ENCODE assay signal across 23 mouse cellular contexts in genomic region chr14:30528961-30529360, GRCm38 (mm10). TPM values are rescaled to one million over a fixed set of nuclear protein-coding genes. Genes with fewer than 3 reads are reported as not detected.
DNase-seq lines count a peak whose midpoint lies in the region; TF ChIP-seq lines count a peak whose summit lies in the region.
"Had no signal": no experiment of that assay in that cellular context is flagged by ENCODE, and none has a peak within 500 bp of the region (broad histone marks: within the 10 kb centered on the region; RNA-seq: fewer than 3 reads in every experiment).

No protein-coding gene starts in this region.

- H3K27ac ChIP-seq in ES-Bruce4 (ENCODE audit: insufficient read depth, low read length) (peak overlapping the region; percentile 82), ES-E14 (ENCODE audit: insufficient read depth, low read depth, low read length, poor library complexity, severe bottlenecking) (peak overlapping the region; percentile 75)
- H3K27ac ChIP-seq: embryonic facial prominence, embryonic 10.5 days; embryonic facial prominence, embryonic 12.5 days; forebrain, embryonic 13.5 days; forebrain, embryonic 15.5 days had no signal

- no peak overlapping the region for H3K4me3 ChIP-seq in ES-Bruce4 (ENCODE audit: low read depth, low read length)
- peak overlapping the region in 1 of 2 experiments; percentile 27; a peak in 1 of 4 replicates for H3K4me3 ChIP-seq in ES-E14 (ENCODE audit: insufficient read depth in 1 of 2, low read depth in 1 of 2, low read length in 2 of 2, poor library complexity in 1 of 2, severe bottlenecking in 1 of 2)
- H3K4me3 ChIP-seq: embryonic facial prominence, embryonic 10.5 days; embryonic facial prominence, embryonic 12.5 days; forebrain, embryonic 13.5 days; forebrain, embryonic 15.5 days had no signal

- H3K4me1 ChIP-seq in ES-Bruce4 (ENCODE audit: control insufficient read depth, insufficient read depth, low read length) (peaks cover 3% of the 10 kb centered on the region), ES-E14 (ENCODE audit: control insufficient read depth in 2 of 2, insufficient read depth in 2 of 2, low read length in 2 of 2, poor library complexity in 1 of 2) (peaks cover 6 to 19% of the 10 kb centered on the region in 2 experiments)
- H3K4me1 ChIP-seq: embryonic facial prominence, embryonic 10.5 days; embryonic facial prominence, embryonic 12.5 days had no signal

- TF ChIP-seq CTCF in ES-Bruce4 (IDR thresholded peaks at IDR 0.05; ENCODE audit: low read depth, low read length) = no peak

- DNase-seq in testis, postnatal 10 days (ENCODE audit: low spot score) = peak; percentile 30
- DNase-seq in testis, postnatal 14 days (ENCODE audit: low spot score) = no peak
- DNase-seq in ES-E14 (ENCODE audit: low read depth, low spot score) (no peak), ZHBTc4 (ENCODE audit: low read depth, low spot score) (peak; percentile 70)
- DNase-seq in retina, postnatal 1 day = no peak
- no peak for DNase-seq in heart, postnatal 36 days
- no peak for DNase-seq in left cerebral cortex, postnatal 10 days (ENCODE audit: extremely low spot score in 1 of 2, low spot score in 2 of 2)
- DNase-seq: adrenal gland, adult 2 months; adrenal gland, postnatal 10 days; adrenal gland, postnatal 25 days; cerebellum, adult 11-12 months; cerebellum, adult 2 months; cerebellum, adult 9-10 months; cerebellum, postnatal 10 days; cerebellum, postnatal 25 days; forebrain, postnatal 0 days had no signal

- no peaks in the 10 kb centered on the region for H3K27me3 ChIP-seq in ES-Bruce4 (ENCODE audit: control insufficient read depth, insufficient read depth, low read length, poor library complexity, severe bottlenecking)
- H3K27me3 ChIP-seq: embryonic facial prominence, embryonic 12.5 days; forebrain, embryonic 13.5 days; forebrain, embryonic 15.5 days had no signal

- intact Hi-C loops in heart, postnatal 36 days (cut with DNase I) = no loop called here
- intact Hi-C loops in left cerebral cortex, postnatal 10 days (cut with DNase I) = no loop called here

- H3K9ac ChIP-seq in ES-Bruce4 (ENCODE audit: low read depth, poor library complexity, severe bottlenecking) (0 out of 2 replicates have a peak overlapping the region, but pooled peaks have one; percentile 22), ES-E14 (ENCODE audit: insufficient read depth, low read depth, low read length, poor library complexity, severe bottlenecking) (peak overlapping the region; percentile 2; the same call in 1 of the 2 replicates)
- H3K9ac ChIP-seq: embryonic facial prominence, embryonic 12.5 days; forebrain, embryonic 13.5 days; forebrain, embryonic 15.5 days; forebrain, postnatal 0 days had no signal

- H3K36me3 ChIP-seq in ES-Bruce4 (ENCODE audit: control insufficient read depth, insufficient read depth, low read length, poor library complexity, severe bottlenecking) = peaks cover 5% of the 10 kb centered on the region; the same call in 1 of the 2 replicates
- H3K36me3 ChIP-seq in ES-E14 (ENCODE audit: control insufficient read depth, insufficient read depth, low read length, poor library complexity, severe bottlenecking) = peaks cover 4% of the 10 kb centered on the region; the same call in 1 of the 2 replicates

- no peaks in the 10 kb centered on the region for H3K9me3 ChIP-seq in ES-Bruce4 (replicated peaks; ENCODE audit: control insufficient read depth, insufficient read depth, low read length, poor library complexity, severe bottlenecking)
- no peaks in the 10 kb centered on the region for H3K9me3 ChIP-seq in ES-E14 (ENCODE audit: control insufficient read depth, insufficient read depth, low read depth, low read length)
- H3K9me3 ChIP-seq: embryonic facial prominence, embryonic 10.5 days; embryonic facial prominence, embryonic 12.5 days; forebrain, embryonic 13.5 days; forebrain, embryonic 15.5 days had no signal

- TF ChIP-seq EP300 in ES-Bruce4 (IDR thresholded peaks at IDR 0.05; ENCODE audit: insufficient read depth, low read depth, low read length) = no peak

- TF ChIP-seq POLR2A in ES-Bruce4 (IDR thresholded peaks at IDR 0.05; ENCODE audit: insufficient read depth, low read length) = no peak

- in situ Hi-C loops in ES-E14 (cut with MboI; ENCODE audit: low sequenced_read_pairs in 2 of 2, unreplicated experiment in 2 of 2) = no loop called here

TF ChIP-seq in ES-E14, 5 proteins besides CTCF, POLR2A, EP300 and RAD21:
- no peak for TF ChIP-seq MAFK (IDR thresholded peaks at IDR 0.05; ENCODE audit: insufficient read depth, low read depth, low read length)
- TF ChIP-seq CHD2 (IDR thresholded peaks at IDR 0.05; ENCODE audit: low read depth, low read length) = no peak
- no peak for TF ChIP-seq HCFC1 (IDR thresholded peaks at IDR 0.05; ENCODE audit: borderline replicate concordance, insufficient read depth, low read length)
- no peak for TF ChIP-seq ZC3H11A (IDR thresholded peaks at IDR 0.05; ENCODE audit: borderline replicate concordance, low read depth, low read length)
- no peak for TF ChIP-seq ZNF384 (IDR thresholded peaks at IDR 0.05; ENCODE audit: low read depth, low read length)

RNA-seq across cellular contexts. Expression of gene Tkt, which starts 19.2 kb away (rescaled TPM):
- 794 and 868 TPM in 2 replicates for polyA plus RNA-seq in ES-Bruce4 (2011; ENCODE audit: insufficient read depth, insufficient read length, low read depth, missing spikeins)
- total RNA-seq in ES-E14 (2012; rRNA removed) = 740 and 1,077 TPM in 2 replicates
- 10 to 100 TPM; 32.9 to 50.2 TPM for total RNA-seq in heart, postnatal 36 days (2021)
- 100 to 1,000 TPM; 231 TPM for total RNA-seq in left cerebral cortex, postnatal 10 days (2021)

RNA-seq across cellular contexts. Expression of gene Cacna1d, which starts 37.7 kb away (rescaled TPM):
- polyA plus RNA-seq in ES-Bruce4 (2011; ENCODE audit: insufficient read depth, insufficient read length, low read depth, missing spikeins) = 0.18 and 0.24 TPM in 2 replicates
- total RNA-seq in ES-E14 (2012; rRNA removed) = 0.32 and 0.36 TPM in 2 replicates
- total RNA-seq in heart, postnatal 36 days (2021) = 1 to 10 TPM; 2.7 to 3.5 TPM
- total RNA-seq in left cerebral cortex, postnatal 10 days (2021) = 10 to 100 TPM; 54.4 to 61.1 TPM
- total RNA-seq: MEL had no signal
- polyA plus RNA-seq: C2C12 had no signal

RNA-seq across cellular contexts. Expression of gene Dcp1a, which starts 49.6 kb away (rescaled TPM):
- 52.2 and 54.6 TPM in 2 replicates for polyA plus RNA-seq in ES-Bruce4 (2011; ENCODE audit: insufficient read depth, insufficient read length, low read depth, missing spikeins)
- total RNA-seq in ES-E14 (2012; rRNA removed) = 27.8 and 30.6 TPM in 2 replicates
- total RNA-seq in heart, postnatal 36 days (2021) = 10 to 100 TPM; 11.6 to 12.6 TPM
- 10 to 100 TPM; 17.4 to 18.2 TPM for total RNA-seq in left cerebral cortex, postnatal 10 days (2021)

Comparison
In these comparisons a context has a peak if more than half of its experiments do, and no peak if none do; other contexts are left out.
1. DNase-seq: peak in testis, postnatal 10 days (single experiment) and ZHBTc4 (single experiment); none in testis, postnatal 14 days (single experiment), ES-E14 (single experiment), retina, postnatal 1 day (single experiment), heart, postnatal 36 days (0 of 2) and left cerebral cortex, postnatal 10 days (0 of 2).
2. RNA of gene Tkt, which starts 19.2 kb away (total RNA-seq): 740 to 1,077 TPM in ES-E14 and 231 TPM in left cerebral cortex, postnatal 10 days; 32.9 to 50.2 TPM in heart, postnatal 36 days; every median in the first group is over 4 times any median in the second.
3. RNA of gene Cacna1d, which starts 37.7 kb away (total RNA-seq): 54.4 to 61.1 TPM in left cerebral cortex, postnatal 10 days; 2.7 to 3.5 TPM in heart, postnatal 36 days and 0.32 to 0.36 TPM in ES-E14; every median in the first group is over 10 times any median in the second.